Mouse (Mus musculus) adrenal gland, adult 18-20 months (tissue): ENCODE data around the gene Frmd8. TPM values are rescaled to one million over a fixed set of nuclear protein-coding genes. Genes with fewer than 3 reads are reported as not detected.

ENCODE experiments used
- DNase-seq, 2 experiments: peaks; one replicate each; pipeline ENCODE4 v3.0.0; 2021 to 2022; ENCODE audit warnings: low spot score in 2 of 2
- total RNA-seq, 2 experiments: library from RNA; stranded (reverse); gene quantifications; 1 replicate in 1 of 2; 2 replicates in 1 of 2; pipeline ENCODE4 v1.2.3; 2021

Gene Frmd8
- total RNA-seq, 2 experiments from 2014 or later, result 21.1 to 42.8 TPM

GRCm38 (mm10) chr19:5810840-5811563 lies 64.1 kb downstream of the Frmd8 start:
- DNase-seq, result no peak

GRCm38 (mm10) chr19:5810103-5810839 lies 64.8 kb downstream of the Frmd8 start:
- no peak for DNase-seq

GRCm38 (mm10) chr19:5809712-5810089 lies 65.4 kb downstream of the Frmd8 start:
- DNase-seq, result no peak

- no peak for DNase-seq
These were observed 65.9 kb downstream of the Frmd8 start for GRCm38 (mm10) chr19:5808955-5809711.

- no peak for DNase-seq
These were observed 67.3 kb downstream of the Frmd8 start for GRCm38 (mm10) chr19:5807740-5808139.

- no peak for DNase-seq
These were observed 68.3 kb downstream of the Frmd8 start for GRCm38 (mm10) chr19:5806809-5807205.

- DNase-seq, result no peak
These were observed 68.8 kb downstream of the Frmd8 start for GRCm38 (mm10) chr19:5806051-5806808.

GRCm38 (mm10) chr19:5804371-5804899 lies 70.6 kb downstream of the Frmd8 start:
- no peak for DNase-seq

GRCm38 (mm10) chr19:5803881-5804279 lies 71.2 kb downstream of the Frmd8 start:
- DNase-seq, result no peak

- DNase-seq, result peak; percentile 100
These were observed 71.8 kb downstream of the Frmd8 start for GRCm38 (mm10) chr19:5803041-5803880.

GRCm38 (mm10) chr19:5802787-5803040 lies 72.4 kb downstream of the Frmd8 start:
- DNase-seq, result no peak

GRCm38 (mm10) chr19:5802011-5802786 lies 72.9 kb downstream of the Frmd8 start:
- peak; percentile 99 for DNase-seq

- DNase-seq, result no peak
These were observed 73.6 kb downstream of the Frmd8 start for GRCm38 (mm10) chr19:5801432-5801964.

GRCm38 (mm10) chr19:5800632-5801431 lies 74.2 kb downstream of the Frmd8 start:
- DNase-seq, result no peak

- DNase-seq, result no peak
These were observed 74.8 kb downstream of the Frmd8 start for GRCm38 (mm10) chr19:5800350-5800631.
